Mouse (Mus musculus) limb, embryonic 15.5 days (tissue): ENCODE data around the gene Rtkn2. TPM values are rescaled to one million over a fixed set of nuclear protein-coding genes. Genes with fewer than 3 reads are reported as not detected.

Experiments
- ATAC-seq: fragments of 200-750 bp; cut with Nextera tagmentation; 2 replicates; pipeline ENCODE4 v1.8.0; 2017; ENCODE audit warnings: low read depth, moderate TSS enrichment; ENCODE audit not compliant: insufficient number of reproducible peaks, low FRiP score, low TSS enrichment
- H3K27ac ChIP-seq: fragments of 300-500 bp; sonication (generic); 2 replicates; pipeline ENCODE4 v1.5.1; 2015; ENCODE audit warnings: moderate library complexity, mild to moderate bottlenecking, inconsistent platforms
- H3K27me3 ChIP-seq: fragments of 300-500 bp; sonication (generic); 2 replicates; pipeline ENCODE4 v1.6.1; 2015; ENCODE audit warnings: inconsistent platforms
- H3K36me3 ChIP-seq: fragments of 300-500 bp; sonication (generic); 2 replicates; pipeline ENCODE4 v1.6.1; 2015; ENCODE audit warnings: inconsistent platforms
- H3K4me1 ChIP-seq: fragments of 300-500 bp; sonication (generic); 2 replicates; pipeline ENCODE4 v1.6.1; 2015; ENCODE audit warnings: inconsistent platforms
- H3K4me2 ChIP-seq: fragments of 300-500 bp; sonication (generic); 2 replicates; pipeline ENCODE4 v1.6.1; 2015; ENCODE audit warnings: mild to moderate bottlenecking, inconsistent platforms
- H3K4me3 ChIP-seq: fragments of 300-500 bp; sonication (generic); 2 replicates; pipeline ENCODE4 v1.5.1; 2015; ENCODE audit warnings: mild to moderate bottlenecking, inconsistent platforms
- H3K9ac ChIP-seq: fragments of 300-500 bp; sonication (generic); 2 replicates; pipeline ENCODE4 v1.6.1; 2015; ENCODE audit warnings: inconsistent platforms
- H3K9me3 ChIP-seq: fragments of 300-500 bp; sonication (generic); 2 replicates; pipeline ENCODE4 v1.6.1; 2016; ENCODE audit warnings: inconsistent platforms
- WGBS: fragments of 180-500 bp; shearing (Covaris S2); methylation state at CpG from one replicate; pipeline ENCODE4 v1.1.7; 2015; 5-methylcytosine and 5-hydroxymethylcytosine counted together
- polyA plus RNA-seq: library from polyadenylated mRNA; unstranded; fragments of >200 nt; fragmentation: Nextera tagmentation; extraction: Ambion mirVana; gene quantifications from 2 replicates; pipeline ENCODE4 v1.2.1, GENCODE M21; 2015

Rtkn2 gene
- polyA plus RNA-seq, 1 experiment from 2014 or later = 6.0 TPM

- no peak overlapping the region for H3K4me2 ChIP-seq
- H3K4me3 ChIP-seq = no peak overlapping the region
- 36% methylated on average over 13 of the region's 13 CpGs for WGBS
- no peaks in the 10 kb centered on the region for H3K27me3 ChIP-seq
- ATAC-seq = no peak
- peaks cover 5% of the 10 kb centered on the region; the same call in 1 of the 2 replicates for H3K4me1 ChIP-seq
- H3K27ac ChIP-seq = no peak overlapping the region
- no peaks in the 10 kb centered on the region for H3K36me3 ChIP-seq
- H3K9me3 ChIP-seq = no peaks in the 10 kb centered on the region
- H3K9ac ChIP-seq = no peak overlapping the region
Measured at GRCm38 (mm10) chr10:67998116-67998635, 18.8 kb downstream of the Rtkn2 start.

DNA sequence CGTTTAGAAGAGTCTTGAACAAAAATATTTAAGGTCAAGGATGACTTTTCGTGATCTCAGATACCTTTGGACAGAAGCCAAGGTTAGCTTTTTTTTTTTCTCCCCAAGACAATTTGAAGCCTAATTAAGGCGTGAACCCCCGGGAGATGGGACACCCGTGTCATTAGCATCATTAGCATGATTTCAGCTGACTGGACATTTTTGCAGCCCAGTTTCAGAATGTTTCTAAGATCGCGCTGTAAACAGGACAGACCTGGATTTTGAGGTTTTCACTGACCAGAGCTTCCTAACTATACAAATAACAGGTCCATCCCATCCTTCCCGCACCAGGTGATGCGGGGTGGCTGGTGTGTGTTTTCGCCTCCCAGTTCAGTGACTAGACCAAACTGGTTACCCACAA lies 19.8 kb downstream of the Rtkn2 start:
- WGBS = 79% methylated on average over 10 of the region's 10 CpGs
- no peak for ATAC-seq
- Histone ChIP-seq H3K4me2 (no peak overlapping the region), H3K27me3 (no peaks in the 10 kb centered on the region), H3K4me1 (peaks cover 12% of the 10 kb centered on the region), H3K9me3 (no peaks in the 10 kb centered on the region), H3K4me3 (no peak overlapping the region), H3K9ac (no peak overlapping the region), H3K36me3 (no peaks in the 10 kb centered on the region), H3K27ac (no peak overlapping the region)

GRCm38 (mm10) chr10:68001456-68001855 lies 22.1 kb downstream of the Rtkn2 start:
- Histone ChIP-seq H3K27ac (no peak overlapping the region), H3K4me1 (peaks cover 19% of the 10 kb centered on the region), H3K9me3 (no peaks in the 10 kb centered on the region), H3K36me3 (no peaks in the 10 kb centered on the region), H3K4me2 (no peak overlapping the region), H3K9ac (no peak overlapping the region), H3K4me3 (no peak overlapping the region), H3K27me3 (no peaks in the 10 kb centered on the region)
- no peak for ATAC-seq
- 93% methylated on average over 6 of the region's 6 CpGs for WGBS

DNA sequence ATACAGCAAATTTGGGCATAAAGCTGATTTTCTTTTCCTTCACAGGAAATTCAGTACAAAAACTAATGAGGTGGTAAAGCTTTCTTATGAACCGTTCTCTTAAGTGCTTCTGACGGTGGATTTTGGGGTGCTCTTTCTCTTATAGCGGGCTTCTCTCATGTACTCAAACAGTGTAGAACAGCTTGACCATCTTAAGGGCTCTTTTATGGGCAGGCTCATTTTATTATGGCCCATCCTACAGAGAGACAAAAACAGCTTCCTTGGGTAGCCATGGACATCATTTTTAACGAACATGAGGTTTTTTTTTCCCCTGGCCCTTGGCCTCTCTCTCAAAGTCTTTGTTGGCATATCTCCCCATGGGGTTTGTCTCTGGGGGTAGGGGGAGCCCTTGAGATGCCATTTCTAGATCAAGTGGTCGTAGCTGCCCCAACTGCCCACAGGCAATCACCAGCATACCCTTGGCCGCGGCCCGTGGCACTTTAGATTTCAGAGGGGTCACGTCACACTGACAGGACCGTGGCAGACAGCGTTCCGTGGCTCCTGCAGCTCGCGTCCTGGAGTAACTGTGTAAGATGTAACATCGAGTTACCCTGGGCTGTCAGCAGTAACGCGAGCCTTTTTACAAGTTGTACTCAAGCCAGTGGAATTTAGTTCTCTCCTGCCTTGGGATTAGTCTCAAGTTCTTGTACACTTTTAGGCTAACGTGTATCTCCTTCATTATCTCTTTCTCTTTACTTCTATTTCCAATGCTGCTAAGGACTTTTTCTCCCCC lies 24.5 kb downstream of the Rtkn2 start:
- peaks cover 16% of the 10 kb centered on the region for H3K4me1 ChIP-seq
- 0 out of 2 replicates have a peak, but pooled peaks have one; percentile 44 for ATAC-seq
- no peaks in the 10 kb centered on the region for H3K36me3 ChIP-seq
- H3K4me3 ChIP-seq = no peak overlapping the region
- no peaks in the 10 kb centered on the region for H3K9me3 ChIP-seq
- H3K27ac ChIP-seq = peak overlapping the region; percentile 65; the same call in 1 of the 2 replicates
- H3K4me2 ChIP-seq = peak overlapping the region; percentile 30; the same call in 1 of the 2 replicates
- WGBS = 42% methylated on average over 18 of the region's 18 CpGs
- H3K9ac ChIP-seq = no peak overlapping the region
- H3K27me3 ChIP-seq = no peaks in the 10 kb centered on the region

DNA sequence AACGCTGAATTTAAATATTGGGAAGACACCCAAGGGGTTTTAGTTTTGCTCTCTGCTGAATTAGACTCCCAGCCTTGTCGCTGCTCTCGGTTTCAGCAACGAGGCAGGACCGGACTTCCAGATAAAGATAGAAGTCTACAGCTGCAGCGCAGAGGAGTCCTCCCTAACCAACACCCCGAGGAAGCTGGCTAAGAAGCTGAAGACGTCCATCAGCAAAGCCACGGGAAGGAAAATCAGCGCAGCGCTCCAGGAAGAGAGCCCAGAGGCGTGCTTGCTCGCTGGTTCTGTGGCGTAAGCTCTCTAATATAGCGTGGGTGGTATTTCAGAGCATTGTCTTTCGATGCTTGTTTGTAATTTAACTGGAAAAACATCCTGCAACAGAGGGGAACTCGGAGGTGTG lies 26.0 kb downstream of the Rtkn2 start:
- H3K27ac ChIP-seq = no peak overlapping the region
- H3K36me3 ChIP-seq = no peaks in the 10 kb centered on the region
- H3K4me3 ChIP-seq = no peak overlapping the region
- H3K27me3 ChIP-seq = no peaks in the 10 kb centered on the region
- H3K4me1 ChIP-seq = peaks cover 16% of the 10 kb centered on the region
- H3K4me2 ChIP-seq = no peak overlapping the region
- H3K9ac ChIP-seq = no peak overlapping the region
- 78% methylated on average over 17 of the region's 17 CpGs for WGBS
- no peak for ATAC-seq
- H3K9me3 ChIP-seq = no peaks in the 10 kb centered on the region

DNA sequence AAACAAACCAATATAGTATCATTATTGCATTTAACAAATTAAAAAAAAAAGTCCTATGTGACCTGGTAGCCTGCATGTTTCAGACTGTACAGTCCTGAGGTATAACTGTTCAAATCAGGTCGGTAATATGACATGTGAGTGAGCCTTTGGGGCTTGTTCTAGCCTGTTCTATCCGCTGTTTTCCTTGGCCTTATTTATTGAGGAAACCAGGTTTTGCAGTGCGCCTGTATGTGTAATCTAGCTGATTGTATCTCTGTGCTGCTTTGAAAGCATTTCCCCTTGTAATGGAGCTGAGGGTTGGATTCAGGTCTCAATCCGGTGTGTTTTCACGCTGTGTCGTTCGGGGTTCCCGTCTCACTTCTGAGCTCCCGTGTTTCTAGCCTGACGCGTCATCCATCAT lies 27.1 kb downstream of the Rtkn2 start:
- Histone ChIP-seq H3K9ac (no peak overlapping the region), H3K27ac (no peak overlapping the region), H3K9me3 (no peaks in the 10 kb centered on the region), H3K4me1 (peaks cover 16% of the 10 kb centered on the region), H3K27me3 (no peaks in the 10 kb centered on the region), H3K4me2 (no peak overlapping the region), H3K36me3 (no peaks in the 10 kb centered on the region), H3K4me3 (no peak overlapping the region)
- ATAC-seq = no peak
- WGBS = 81% methylated on average over 11 of the region's 11 CpGs

- no peaks in the 10 kb centered on the region for H3K27me3 ChIP-seq
- peaks cover 16% of the 10 kb centered on the region for H3K4me1 ChIP-seq
- WGBS = 94% methylated on average over 6 of the region's 6 CpGs
- no peaks in the 10 kb centered on the region for H3K36me3 ChIP-seq
- H3K4me2 ChIP-seq = no peak overlapping the region
- H3K4me3 ChIP-seq = no peak overlapping the region
- no peak for ATAC-seq
- no peak overlapping the region; the same call in 1 of the 2 replicates for H3K27ac ChIP-seq
- no peaks in the 10 kb centered on the region for H3K9me3 ChIP-seq
- no peak overlapping the region for H3K9ac ChIP-seq
Measured at GRCm38 (mm10) chr10:68007103-68007502, 27.7 kb downstream of the Rtkn2 start.

DNA sequence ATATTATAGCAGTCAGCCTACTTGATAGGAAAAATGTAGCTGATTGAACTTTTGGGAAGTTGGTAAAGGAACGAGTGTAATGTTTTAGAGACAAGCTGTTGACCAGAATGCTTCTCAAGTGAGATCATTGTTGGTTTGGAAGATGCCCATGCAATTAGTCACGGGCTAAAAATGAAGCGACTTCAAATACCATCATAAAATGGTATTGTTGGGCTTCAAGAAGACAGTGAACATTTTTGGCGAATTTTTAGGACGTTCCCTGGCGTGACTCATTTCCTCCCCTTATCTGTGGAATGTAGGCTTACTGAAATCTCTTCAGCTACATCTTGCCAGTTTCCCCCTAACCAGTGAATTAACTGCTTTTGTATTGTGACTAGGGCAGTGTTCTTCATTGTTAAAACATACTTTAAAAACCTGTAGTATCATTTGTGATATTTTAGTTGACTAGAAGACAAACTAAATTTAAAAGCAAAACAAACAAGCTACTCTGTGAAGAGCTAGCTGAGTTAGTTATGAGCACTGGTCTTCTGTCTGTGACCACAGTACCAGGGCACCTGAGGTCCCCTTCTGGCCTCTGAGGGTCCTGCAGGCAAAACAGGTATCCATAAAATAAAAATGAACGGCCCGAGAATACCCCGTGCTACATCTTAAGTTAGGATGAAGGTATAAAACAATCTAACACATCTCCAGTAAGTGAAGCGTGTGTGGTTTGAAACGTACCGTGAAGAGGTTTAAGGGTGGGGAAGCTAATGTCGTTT lies 29.0 kb downstream of the Rtkn2 start:
- Histone ChIP-seq H3K9ac (no peak overlapping the region), H3K36me3 (no peaks in the 10 kb centered on the region), H3K4me2 (no peak overlapping the region), H3K4me3 (no peak overlapping the region), H3K27me3 (no peaks in the 10 kb centered on the region), H3K9me3 (no peaks in the 10 kb centered on the region), H3K4me1 (peaks cover 16% of the 10 kb centered on the region), H3K27ac (no peak overlapping the region)
- no peak for ATAC-seq
- 63% methylated on average over 13 of the region's 13 CpGs for WGBS

DNA sequence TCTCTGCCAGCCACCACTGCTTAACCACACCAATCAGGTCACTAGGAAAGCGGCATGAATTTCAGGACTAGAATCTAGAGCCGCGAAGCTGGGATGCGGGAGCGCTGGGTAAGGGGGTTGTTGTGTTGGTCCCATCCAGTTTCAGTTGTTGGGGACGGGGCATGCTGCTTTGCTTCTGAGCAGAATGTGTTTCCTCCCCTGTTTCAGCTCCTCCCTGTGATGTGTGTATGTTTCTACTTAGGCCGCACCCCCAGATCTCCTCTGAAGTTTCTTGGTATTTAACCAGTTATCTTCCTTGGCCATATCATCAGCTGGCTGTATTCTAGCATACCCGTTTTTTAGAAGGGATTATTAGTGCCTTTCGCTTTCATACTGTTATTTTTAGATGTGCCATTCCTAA lies 29.9 kb downstream of the Rtkn2 start:
- H3K27ac ChIP-seq = no peak overlapping the region
- no peaks in the 10 kb centered on the region for H3K36me3 ChIP-seq
- H3K9me3 ChIP-seq = no peaks in the 10 kb centered on the region
- no peak for ATAC-seq
- no peak overlapping the region for H3K4me2 ChIP-seq
- H3K27me3 ChIP-seq = no peaks in the 10 kb centered on the region
- H3K4me1 ChIP-seq = peaks cover 8% of the 10 kb centered on the region
- H3K4me3 ChIP-seq = no peak overlapping the region
- WGBS = 90% methylated on average over 9 of the region's 9 CpGs
- no peak overlapping the region for H3K9ac ChIP-seq

GRCm38 (mm10) chr10:68009867-68010266 lies 30.5 kb downstream of the Rtkn2 start:
- Histone ChIP-seq H3K4me3 (no peak overlapping the region), H3K4me2 (no peak overlapping the region), H3K27ac (no peak overlapping the region), H3K36me3 (no peaks in the 10 kb centered on the region), H3K9me3 (no peaks in the 10 kb centered on the region), H3K9ac (no peak overlapping the region), H3K4me1 (peaks cover 5% of the 10 kb centered on the region), H3K27me3 (no peaks in the 10 kb centered on the region)
- no peak for ATAC-seq
- 93% methylated on average over 7 of the region's 7 CpGs for WGBS

- H3K4me3 ChIP-seq = no peak overlapping the region
- no peak overlapping the region for H3K27ac ChIP-seq
- H3K9ac ChIP-seq = no peak overlapping the region
- no peaks in the 10 kb centered on the region for H3K27me3 ChIP-seq
- 94% methylated on average over 2 of the region's 2 CpGs for WGBS
- H3K9me3 ChIP-seq = no peaks in the 10 kb centered on the region
- H3K4me1 ChIP-seq = no peaks in the 10 kb centered on the region; the same call in 1 of the 2 replicates
- ATAC-seq = no peak
- H3K36me3 ChIP-seq = no peaks in the 10 kb centered on the region
- H3K4me2 ChIP-seq = no peak overlapping the region
Measured at GRCm38 (mm10) chr10:68013137-68013536, 33.8 kb downstream of the Rtkn2 start.

DNA sequence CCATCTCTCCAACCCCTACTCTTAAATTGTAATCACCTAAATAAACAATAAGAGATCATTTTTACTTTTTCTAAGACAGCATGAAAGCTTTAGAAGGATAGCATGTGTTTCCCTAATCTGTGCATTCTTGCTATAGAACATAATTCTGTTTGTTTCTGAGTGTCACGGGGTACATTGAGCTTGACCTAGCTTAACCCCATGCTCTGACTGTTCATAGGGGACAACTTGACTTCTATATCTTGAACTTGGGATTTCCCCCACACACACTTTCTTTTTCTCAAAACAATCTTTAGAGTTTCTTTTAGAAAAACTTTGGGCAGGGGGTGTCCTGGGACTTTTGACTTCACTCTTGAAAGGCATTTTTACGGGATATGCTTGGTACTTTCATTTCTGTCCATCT lies 41.4 kb downstream of the Rtkn2 start:
- Histone ChIP-seq H3K9me3 (0 out of 2 replicates have a peak, but pooled peaks cover 8% of the 10 kb centered on the region), H3K4me1 (0 out of 2 replicates have a peak, but pooled peaks cover 4% of the 10 kb centered on the region), H3K9ac (no peak overlapping the region), H3K4me3 (no peak overlapping the region), H3K36me3 (peaks cover 5% of the 10 kb centered on the region; the same call in 1 of the 2 replicates), H3K4me2 (no peak overlapping the region), H3K27ac (no peak overlapping the region), H3K27me3 (no peaks in the 10 kb centered on the region)
- no peak for ATAC-seq
- WGBS = 89% methylated on average over 2 of the region's 2 CpGs
